Mouse (Mus musculus): Measurements from ENCODE around the gene Stat5a. TPM values are rescaled to one million over a fixed set of nuclear protein-coding genes. Genes with fewer than 3 reads are reported as not detected.
A peak's percentile ranks its signal among the peaks of the same experiment; 100 is the strongest.

The Stat5a gene
- polyA plus RNA-seq, 1 experiment from 2014 or later: 1.6 TPM

GRCm38 (mm10) chr11:100870256-100870967, 11.3 kb downstream of the Stat5a start:
- no peaks in the 10 kb centered on the region for H3K9me3 ChIP-seq (replicated peaks; ENCODE audit: control insufficient read depth, low read length)
- no peaks in the 10 kb centered on the region for H3K27me3 ChIP-seq (ENCODE audit: control insufficient read depth, insufficient read depth, low read length)
- H3K4me1 ChIP-seq (ENCODE audit: control insufficient read depth, insufficient read depth, low read length): no peaks in the 10 kb centered on the region
- H3K9ac ChIP-seq (replicated peaks; ENCODE audit: low read length): no peak overlapping the region
- ATAC-seq (replicated peaks; ENCODE audit: insufficient number of reproducible peaks, low FRiP score, low TSS enrichment, low read depth) (no peak), DNase-seq (ENCODE audit: low spot score) (no peak)
- 84% methylated on average over 10 of the region's 10 CpGs for WGBS
- no peak overlapping the region for H3K4me3 ChIP-seq (ENCODE audit: low read depth, low read length)
- H3K36me3 ChIP-seq (replicated peaks; ENCODE audit: control insufficient read depth, insufficient read depth, low read depth, low read length): no peaks in the 10 kb centered on the region
- H3K27ac ChIP-seq (replicated peaks; ENCODE audit: low read depth, low read length): no peak overlapping the region
- no peak overlapping the region for H3K4me2 ChIP-seq (ENCODE audit: low read depth, low read length)

DNA sequence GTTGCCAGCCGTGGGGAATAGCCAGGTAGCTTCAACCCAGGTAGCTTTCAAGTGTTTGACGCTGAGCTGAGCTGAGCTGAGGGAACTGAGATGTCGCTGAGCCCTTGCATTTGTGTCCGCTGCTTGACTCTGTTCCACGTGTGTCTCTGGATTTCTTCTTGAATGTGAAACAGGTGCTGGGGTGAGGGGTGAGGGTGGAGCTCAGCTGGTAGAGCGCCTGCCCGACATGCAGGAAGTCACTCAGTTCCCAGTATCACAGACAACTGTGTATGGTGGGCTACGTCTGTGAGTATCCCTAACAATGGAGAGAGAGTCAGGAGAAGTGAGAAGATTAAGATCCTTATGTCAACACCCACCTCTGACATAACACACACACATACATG, 11.8 kb downstream of the Stat5a start:
- Histone ChIP-seq H3K4me1 (ENCODE audit: control insufficient read depth, insufficient read depth, low read length) (no peaks in the 10 kb centered on the region), H3K9me3 (replicated peaks; ENCODE audit: control insufficient read depth, low read length) (no peaks in the 10 kb centered on the region), H3K4me3 (ENCODE audit: low read depth, low read length) (no peak overlapping the region), H3K27ac (replicated peaks; ENCODE audit: low read depth, low read length) (no peak overlapping the region), H3K36me3 (replicated peaks; ENCODE audit: control insufficient read depth, insufficient read depth, low read depth, low read length) (no peaks in the 10 kb centered on the region), H3K9ac (replicated peaks; ENCODE audit: low read length) (no peak overlapping the region), H3K4me2 (ENCODE audit: low read depth, low read length) (no peak overlapping the region), H3K27me3 (ENCODE audit: control insufficient read depth, insufficient read depth, low read length) (no peaks in the 10 kb centered on the region)
- DNase-seq (ENCODE audit: low spot score) (no peak), ATAC-seq (replicated peaks; ENCODE audit: insufficient number of reproducible peaks, low FRiP score, low TSS enrichment, low read depth) (no peak)
- WGBS: 67% methylated on average over 8 of the region's 8 CpGs

GRCm38 (mm10) chr11:100875761-100876160, 16.6 kb downstream of the Stat5a start:
- ATAC-seq (replicated peaks; ENCODE audit: insufficient number of reproducible peaks, low FRiP score, low TSS enrichment, low read depth): no peak
- Histone ChIP-seq H3K4me2 (ENCODE audit: low read depth, low read length) (no peak overlapping the region), H3K9me3 (replicated peaks; ENCODE audit: control insufficient read depth, low read length) (no peaks in the 10 kb centered on the region), H3K4me1 (ENCODE audit: control insufficient read depth, insufficient read depth, low read length) (no peaks in the 10 kb centered on the region), H3K36me3 (replicated peaks; ENCODE audit: control insufficient read depth, insufficient read depth, low read depth, low read length) (no peaks in the 10 kb centered on the region), H3K27ac (replicated peaks; ENCODE audit: low read depth, low read length) (no peak overlapping the region), H3K4me3 (ENCODE audit: low read depth, low read length) (no peak overlapping the region), H3K9ac (replicated peaks; ENCODE audit: low read length) (no peak overlapping the region), H3K27me3 (ENCODE audit: control insufficient read depth, insufficient read depth, low read length) (no peaks in the 10 kb centered on the region)
- 78% methylated on average over 3 of the region's 3 CpGs for WGBS
- no peak for DNase-seq (ENCODE audit: low spot score)

GRCm38 (mm10) chr11:100879321-100880078, 20.3 kb downstream of the Stat5a start:
- no peaks in the 10 kb centered on the region for H3K36me3 ChIP-seq (replicated peaks; ENCODE audit: control insufficient read depth, insufficient read depth, low read depth, low read length)
- no peak for DNase-seq (ENCODE audit: low spot score)
- H3K4me1 ChIP-seq (ENCODE audit: control insufficient read depth, insufficient read depth, low read length): no peaks in the 10 kb centered on the region
- WGBS: 83% methylated on average over 15 of the region's 15 CpGs
- H3K9me3 ChIP-seq (replicated peaks; ENCODE audit: control insufficient read depth, low read length): no peaks in the 10 kb centered on the region
- no peak overlapping the region for H3K27ac ChIP-seq (replicated peaks; ENCODE audit: low read depth, low read length)
- H3K4me3 ChIP-seq (ENCODE audit: low read depth, low read length): no peak overlapping the region
- H3K9ac ChIP-seq (replicated peaks; ENCODE audit: low read length): no peak overlapping the region
- no peak for ATAC-seq (replicated peaks; ENCODE audit: insufficient number of reproducible peaks, low FRiP score, low TSS enrichment, low read depth)
- H3K27me3 ChIP-seq (ENCODE audit: control insufficient read depth, insufficient read depth, low read length): no peaks in the 10 kb centered on the region
- no peak overlapping the region for H3K4me2 ChIP-seq (ENCODE audit: low read depth, low read length)

- no peak for ATAC-seq (replicated peaks; ENCODE audit: insufficient number of reproducible peaks, low FRiP score, low TSS enrichment, low read depth)
- whole genome bisulfite sequencing: 85% methylated on average over 10 of the region's 10 CpGs
- Histone ChIP-seq H3K27me3 (ENCODE audit: control insufficient read depth, insufficient read depth, low read length) (no peaks in the 10 kb centered on the region), H3K9ac (replicated peaks; ENCODE audit: low read length) (no peak overlapping the region), H3K4me3 (ENCODE audit: low read depth, low read length) (no peak overlapping the region), H3K9me3 (replicated peaks; ENCODE audit: control insufficient read depth, low read length) (no peaks in the 10 kb centered on the region), H3K36me3 (replicated peaks; ENCODE audit: control insufficient read depth, insufficient read depth, low read depth, low read length) (no peaks in the 10 kb centered on the region), H3K27ac (replicated peaks; ENCODE audit: low read depth, low read length) (no peak overlapping the region), H3K4me1 (ENCODE audit: control insufficient read depth, insufficient read depth, low read length) (no peaks in the 10 kb centered on the region), H3K4me2 (ENCODE audit: low read depth, low read length) (no peak overlapping the region)
- no peak for DNase-seq (ENCODE audit: low spot score)
Observed at GRCm38 (mm10) chr11:100883640-100884039, 24.5 kb downstream of the Stat5a start.

- Histone ChIP-seq H3K9me3 (replicated peaks; ENCODE audit: control insufficient read depth, low read length) (no peaks in the 10 kb centered on the region), H3K4me2 (ENCODE audit: low read depth, low read length) (no peak overlapping the region), H3K4me1 (ENCODE audit: control insufficient read depth, insufficient read depth, low read length) (no peaks in the 10 kb centered on the region), H3K27ac (replicated peaks; ENCODE audit: low read depth, low read length) (no peak overlapping the region), H3K36me3 (replicated peaks; ENCODE audit: control insufficient read depth, insufficient read depth, low read depth, low read length) (no peaks in the 10 kb centered on the region), H3K9ac (replicated peaks; ENCODE audit: low read length) (no peak overlapping the region), H3K4me3 (ENCODE audit: low read depth, low read length) (no peak overlapping the region), H3K27me3 (ENCODE audit: control insufficient read depth, insufficient read depth, low read length) (no peaks in the 10 kb centered on the region)
- no peak for DNase-seq (ENCODE audit: low spot score)
- no peak for ATAC-seq (replicated peaks; ENCODE audit: insufficient number of reproducible peaks, low FRiP score, low TSS enrichment, low read depth)
Observed at GRCm38 (mm10) chr11:100885472-100885871, 26.3 kb downstream of the Stat5a start.

- Histone ChIP-seq H3K27me3 (ENCODE audit: control insufficient read depth, insufficient read depth, low read length) (no peaks in the 10 kb centered on the region), H3K4me1 (ENCODE audit: control insufficient read depth, insufficient read depth, low read length) (no peaks in the 10 kb centered on the region), H3K4me2 (ENCODE audit: low read depth, low read length) (no peak overlapping the region), H3K4me3 (ENCODE audit: low read depth, low read length) (no peak overlapping the region), H3K36me3 (replicated peaks; ENCODE audit: control insufficient read depth, insufficient read depth, low read depth, low read length) (no peaks in the 10 kb centered on the region), H3K9me3 (replicated peaks; ENCODE audit: control insufficient read depth, low read length) (no peaks in the 10 kb centered on the region), H3K9ac (replicated peaks; ENCODE audit: low read length) (no peak overlapping the region), H3K27ac (replicated peaks; ENCODE audit: low read depth, low read length) (no peak overlapping the region)
- peak; percentile 56; the same call in 1 of the 2 replicates for ATAC-seq (replicated peaks; ENCODE audit: insufficient number of reproducible peaks, low FRiP score, low TSS enrichment, low read depth)
- 57% methylated on average over 8 of the region's 8 CpGs for WGBS
- DNase-seq (ENCODE audit: low spot score): no peak
Observed at GRCm38 (mm10) chr11:100886188-100886740, 27.1 kb downstream of the Stat5a start.

GRCm38 (mm10) chr11:100887236-100887635, 28.1 kb downstream of the Stat5a start:
- Histone ChIP-seq H3K9me3 (replicated peaks; ENCODE audit: control insufficient read depth, low read length) (no peaks in the 10 kb centered on the region), H3K27ac (replicated peaks; ENCODE audit: low read depth, low read length) (no peak overlapping the region)

More at GRCm38 (mm10) chr11:100887236-100887635, 28.1 kb downstream of the Stat5a start:
- DNase-seq (ENCODE audit: low spot score) (no peak), ATAC-seq (replicated peaks; ENCODE audit: insufficient number of reproducible peaks, low FRiP score, low TSS enrichment, low read depth) (no peak)
- Histone ChIP-seq H3K4me3 (ENCODE audit: low read depth, low read length) (no peak overlapping the region), H3K36me3 (replicated peaks; ENCODE audit: control insufficient read depth, insufficient read depth, low read depth, low read length) (no peaks in the 10 kb centered on the region), H3K4me2 (ENCODE audit: low read depth, low read length) (no peak overlapping the region), H3K27me3 (ENCODE audit: control insufficient read depth, insufficient read depth, low read length) (no peaks in the 10 kb centered on the region), H3K4me1 (ENCODE audit: control insufficient read depth, insufficient read depth, low read length) (no peaks in the 10 kb centered on the region), H3K9ac (replicated peaks; ENCODE audit: low read length) (no peak overlapping the region)
- 81% methylated on average over 4 of the region's 4 CpGs for WGBS

Measured in embryonic facial prominence, embryonic 11.5 days (tissue).